Mouse (Mus musculus) gastrocnemius, adult 8-10 months (tissue): ENCODE results near the gene Cdh18. TPM values are rescaled to one million over a fixed set of nuclear protein-coding genes. Genes with fewer than 3 reads are reported as not detected.
"Not testable (repeated sequence)": the region's sequence is repeated elsewhere in the genome, so short reads cannot be mapped to it uniquely, and the experiment has no call there.

Experiments used
- DNase-seq, 2 experiments: peaks; one replicate each; pipeline ENCODE4 v3.0.0; 2022; ENCODE audit warnings: low spot score in 2 of 2
- total RNA-seq, 4 experiments: library from RNA; stranded (reverse); gene quantifications; 2 replicates each; pipeline ENCODE4 v1.2.4; 2022

Cdh18 gene
- total RNA-seq, 4 experiments from 2014 or later, result not detected

GRCm38 (mm10) chr15:23164869-23165268 lies 616.0 kb downstream of the Cdh18 start:
- DNase-seq, result no peak

- no peak for DNase-seq
Observed at GRCm38 (mm10) chr15:23174623-23175022, 625.8 kb downstream of the Cdh18 start.

- no peak for DNase-seq
Observed at GRCm38 (mm10) chr15:23212068-23212467, 663.2 kb downstream of the Cdh18 start.

GRCm38 (mm10) chr15:23230616-23231015 lies 681.8 kb downstream of the Cdh18 start:
- DNase-seq, result no peak

GRCm38 (mm10) chr15:23257751-23258440 lies 709.1 kb downstream of the Cdh18 start:
- no peak for DNase-seq

- no peak for DNase-seq
Observed at GRCm38 (mm10) chr15:23278421-23278820, 729.6 kb downstream of the Cdh18 start.

- DNase-seq, result no peak
Observed at GRCm38 (mm10) chr15:23305018-23305417, 756.2 kb downstream of the Cdh18 start.

GRCm38 (mm10) chr15:23316766-23317165 lies 767.9 kb downstream of the Cdh18 start:
- no peak for DNase-seq

- DNase-seq, result no peak
Observed at GRCm38 (mm10) chr15:23317409-23317808, 768.6 kb downstream of the Cdh18 start.

- not testable (repeated sequence) for DNase-seq
Observed at GRCm38 (mm10) chr15:23340338-23340737, 791.5 kb downstream of the Cdh18 start.

- no peak for DNase-seq
Observed at GRCm38 (mm10) chr15:23351078-23351477, 802.3 kb downstream of the Cdh18 start.

- DNase-seq, result no peak
Observed at GRCm38 (mm10) chr15:23366325-23366724, 817.5 kb downstream of the Cdh18 start.

- DNase-seq, result no peak
Observed at GRCm38 (mm10) chr15:23367712-23368111, 818.9 kb downstream of the Cdh18 start.

GRCm38 (mm10) chr15:23378016-23378750 lies 829.4 kb downstream of the Cdh18 start:
- no peak for DNase-seq

- no peak for DNase-seq
Observed at GRCm38 (mm10) chr15:23385816-23386215, 837.0 kb downstream of the Cdh18 start.

- DNase-seq, result no peak
Observed at GRCm38 (mm10) chr15:23396646-23397045, 847.8 kb downstream of the Cdh18 start.

- DNase-seq, result no peak
Observed at GRCm38 (mm10) chr15:23403792-23404191, 855.0 kb downstream of the Cdh18 start.

GRCm38 (mm10) chr15:23408256-23408655 lies 859.4 kb downstream of the Cdh18 start:
- DNase-seq, result no peak

GRCm38 (mm10) chr15:23416450-23417080 lies 867.7 kb downstream of the Cdh18 start:
- DNase-seq, result no peak

- DNase-seq, result no peak
Observed at GRCm38 (mm10) chr15:23418158-23418557, 869.3 kb downstream of the Cdh18 start.

- no peak for DNase-seq
Observed at GRCm38 (mm10) chr15:23420010-23420409, 871.2 kb downstream of the Cdh18 start.

GRCm38 (mm10) chr15:23430021-23430420 lies 881.2 kb downstream of the Cdh18 start:
- DNase-seq, result no peak
